Mouse (Mus musculus): ENCODE data around the gene Wbp2. TPM values are rescaled to one million over a fixed set of nuclear protein-coding genes. Genes with fewer than 3 reads are reported as not detected.
A peak's percentile ranks its signal among the peaks of the same experiment; 100 is the strongest.

The Wbp2 gene
- polyA plus RNA-seq, 1 experiment, result 334 TPM

DNA sequence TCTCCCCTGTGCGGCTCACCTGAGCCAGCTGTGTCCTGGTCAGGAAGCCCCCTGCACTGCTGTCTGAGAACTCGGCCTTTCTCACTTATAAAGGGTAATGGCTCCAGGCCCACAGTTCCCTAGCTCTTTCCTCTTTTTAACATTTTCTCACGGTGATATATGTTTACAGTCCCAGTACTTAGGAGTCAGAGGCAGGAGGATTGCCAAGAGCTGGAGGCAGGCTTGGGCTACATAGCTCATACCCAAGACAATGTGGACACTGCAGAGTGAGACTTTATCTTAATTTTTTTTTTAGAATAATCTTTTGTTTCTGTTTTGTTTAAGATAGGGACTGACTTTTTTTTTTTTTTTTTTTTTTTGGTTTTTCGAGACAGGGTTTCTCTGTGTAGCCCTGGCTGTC lies 15.7 kb upstream of the Wbp2 start:
- H3K27me3 ChIP-seq (ENCODE audit: control insufficient read depth, insufficient read depth, low read length), result no peaks in the 10 kb centered on the region
- H3K4me1 ChIP-seq (ENCODE audit: control insufficient read depth, insufficient read depth, insufficient read length, low read length), result peaks cover 18% of the 10 kb centered on the region
- H3K4me3 ChIP-seq (ENCODE audit: low read depth, low read length), result no peak overlapping the region
- H3K27ac ChIP-seq (ENCODE audit: insufficient read depth, low read depth, low read length), result peak overlapping the region; percentile 66
- H3K36me3 ChIP-seq (ENCODE audit: control insufficient read depth, insufficient read depth, low read length), result no peaks in the 10 kb centered on the region
- no peak for TF ChIP-seq POLR2A (IDR thresholded peaks at IDR 0.05; ENCODE audit: low read depth, low read length)
- TF ChIP-seq CTCF (IDR thresholded peaks at IDR 0.05; ENCODE audit: extremely low read depth, insufficient read length, insufficient replicate concordance, low read depth, low read length), result no peak
- WGBS, result 44% methylated on average over 4 of the region's 4 CpGs

- Histone ChIP-seq H3K36me3 (ENCODE audit: control insufficient read depth, insufficient read depth, low read length) (no peaks in the 10 kb centered on the region), H3K27me3 (ENCODE audit: control insufficient read depth, insufficient read depth, low read length) (no peaks in the 10 kb centered on the region), H3K4me1 (ENCODE audit: control insufficient read depth, insufficient read depth, insufficient read length, low read length) (peaks cover 14% of the 10 kb centered on the region), H3K4me3 (ENCODE audit: low read depth, low read length) (no peak overlapping the region; the same call in 1 of the 2 replicates), H3K27ac (ENCODE audit: insufficient read depth, low read depth, low read length) (peak overlapping the region; percentile 66)
- WGBS, result 55% methylated on average over 11 of the region's 11 CpGs
- TF ChIP-seq CTCF (IDR thresholded peaks at IDR 0.05; ENCODE audit: extremely low read depth, insufficient read length, insufficient replicate concordance, low read depth, low read length), result no peak
- TF ChIP-seq POLR2A (IDR thresholded peaks at IDR 0.05; ENCODE audit: low read depth, low read length), result no peak; the same call in 1 of the 2 replicates
These were observed 15.2 kb upstream of the Wbp2 start for GRCm38 (mm10) chr11:116101931-116102381.

GRCm38 (mm10) chr11:116100839-116101238 lies 14.0 kb upstream of the Wbp2 start:
- WGBS, result 82% methylated on average over 7 of the region's 7 CpGs
- H3K4me1 ChIP-seq (ENCODE audit: control insufficient read depth, insufficient read depth, insufficient read length, low read length), result peaks cover 14% of the 10 kb centered on the region
- H3K27me3 ChIP-seq (ENCODE audit: control insufficient read depth, insufficient read depth, low read length), result no peaks in the 10 kb centered on the region
- H3K4me3 ChIP-seq (ENCODE audit: low read depth, low read length), result no peak overlapping the region
- peak overlapping the region; percentile 66 for H3K27ac ChIP-seq (ENCODE audit: insufficient read depth, low read depth, low read length)
- H3K36me3 ChIP-seq (ENCODE audit: control insufficient read depth, insufficient read depth, low read length), result no peaks in the 10 kb centered on the region
- TF ChIP-seq CTCF (IDR thresholded peaks at IDR 0.05; ENCODE audit: extremely low read depth, insufficient read length, insufficient replicate concordance, low read depth, low read length) (no peak), POLR2A (IDR thresholded peaks at IDR 0.05; ENCODE audit: low read depth, low read length) (no peak)

- H3K36me3 ChIP-seq (ENCODE audit: control insufficient read depth, insufficient read depth, low read length), result no peaks in the 10 kb centered on the region
- WGBS, result 47% methylated on average over 6 of the region's 6 CpGs
- peak overlapping the region; percentile 68 for H3K27ac ChIP-seq (ENCODE audit: insufficient read depth, low read depth, low read length)
- no peak overlapping the region for H3K4me3 ChIP-seq (ENCODE audit: low read depth, low read length)
- H3K4me1 ChIP-seq (ENCODE audit: control insufficient read depth, insufficient read depth, insufficient read length, low read length), result peaks cover 14% of the 10 kb centered on the region
- no peaks in the 10 kb centered on the region for H3K27me3 ChIP-seq (ENCODE audit: control insufficient read depth, insufficient read depth, low read length)
- TF ChIP-seq POLR2A (IDR thresholded peaks at IDR 0.05; ENCODE audit: low read depth, low read length), result no peak
- TF ChIP-seq CTCF (IDR thresholded peaks at IDR 0.05; ENCODE audit: extremely low read depth, insufficient read length, insufficient replicate concordance, low read depth, low read length), result no peak
These were observed 13.6 kb upstream of the Wbp2 start for GRCm38 (mm10) chr11:116100385-116100784.

DNA sequence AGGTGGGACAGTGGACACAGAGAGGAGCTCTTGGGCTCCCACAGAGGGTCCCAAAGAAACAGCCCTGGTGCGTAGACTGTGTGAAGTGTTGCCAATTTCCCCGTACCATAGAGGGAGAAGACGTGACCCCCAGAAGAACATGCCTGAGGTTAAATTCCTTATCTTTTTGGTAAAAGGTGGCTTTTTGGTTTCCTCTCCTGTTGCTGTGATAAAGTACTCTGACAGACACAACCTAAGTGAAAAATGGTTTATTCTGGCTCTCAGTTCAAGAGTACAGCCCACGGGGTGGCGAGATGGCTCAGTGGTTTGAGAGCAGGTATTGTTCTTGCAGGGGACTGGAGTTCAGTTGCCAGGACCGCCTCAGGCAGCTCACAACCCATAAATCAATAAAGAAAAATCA lies 12.7 kb upstream of the Wbp2 start:
- H3K27ac ChIP-seq (ENCODE audit: insufficient read depth, low read depth, low read length), result peak overlapping the region; percentile 64
- no peaks in the 10 kb centered on the region for H3K27me3 ChIP-seq (ENCODE audit: control insufficient read depth, insufficient read depth, low read length)
- no peak overlapping the region for H3K4me3 ChIP-seq (ENCODE audit: low read depth, low read length)
- no peak for TF ChIP-seq CTCF (IDR thresholded peaks at IDR 0.05; ENCODE audit: extremely low read depth, insufficient read length, insufficient replicate concordance, low read depth, low read length)
- TF ChIP-seq POLR2A (IDR thresholded peaks at IDR 0.05; ENCODE audit: low read depth, low read length), result no peak
- H3K36me3 ChIP-seq (ENCODE audit: control insufficient read depth, insufficient read depth, low read length), result no peaks in the 10 kb centered on the region
- H3K4me1 ChIP-seq (ENCODE audit: control insufficient read depth, insufficient read depth, insufficient read length, low read length), result peaks cover 17% of the 10 kb centered on the region
- 77% methylated on average over 6 of the region's 6 CpGs for whole genome bisulfite sequencing

- peaks cover 13% of the 10 kb centered on the region for H3K4me1 ChIP-seq (ENCODE audit: control insufficient read depth, insufficient read depth, insufficient read length, low read length)
- TF ChIP-seq CTCF (IDR thresholded peaks at IDR 0.05; ENCODE audit: extremely low read depth, insufficient read length, insufficient replicate concordance, low read depth, low read length), result no peak
- TF ChIP-seq POLR2A (IDR thresholded peaks at IDR 0.05; ENCODE audit: low read depth, low read length), result no peak
- H3K4me3 ChIP-seq (ENCODE audit: low read depth, low read length), result no peak overlapping the region
- H3K27ac ChIP-seq (ENCODE audit: insufficient read depth, low read depth, low read length), result peak overlapping the region; percentile 64
- no peaks in the 10 kb centered on the region for H3K36me3 ChIP-seq (ENCODE audit: control insufficient read depth, insufficient read depth, low read length)
- H3K27me3 ChIP-seq (ENCODE audit: control insufficient read depth, insufficient read depth, low read length), result no peaks in the 10 kb centered on the region
- 61% methylated on average over 14 of the region's 14 CpGs for WGBS
These were observed 12.1 kb upstream of the Wbp2 start for GRCm38 (mm10) chr11:116098711-116099460.

- 85% methylated on average over 5 of the region's 5 CpGs for WGBS
- TF ChIP-seq CTCF (IDR thresholded peaks at IDR 0.05; ENCODE audit: extremely low read depth, insufficient read length, insufficient replicate concordance, low read depth, low read length) (peak; percentile 60; the same call in 1 of the 2 replicates), POLR2A (IDR thresholded peaks at IDR 0.05; ENCODE audit: low read depth, low read length) (no peak)
- Histone ChIP-seq H3K27me3 (ENCODE audit: control insufficient read depth, insufficient read depth, low read length) (no peaks in the 10 kb centered on the region), H3K4me1 (ENCODE audit: control insufficient read depth, insufficient read depth, insufficient read length, low read length) (peaks cover 10% of the 10 kb centered on the region), H3K27ac (ENCODE audit: insufficient read depth, low read depth, low read length) (no peak overlapping the region), H3K36me3 (ENCODE audit: control insufficient read depth, insufficient read depth, low read length) (no peaks in the 10 kb centered on the region), H3K4me3 (ENCODE audit: low read depth, low read length) (no peak overlapping the region)
These were observed 9.7 kb upstream of the Wbp2 start for GRCm38 (mm10) chr11:116096213-116097108.

All from small intestine, adult 2 months (tissue).